Mouse (Mus musculus) limb, embryonic 10.5 days (tissue): ENCODE data around the gene Ngfr. TPM values are rescaled to one million over a fixed set of nuclear protein-coding genes. Genes with fewer than 3 reads are reported as not detected.

Experiments used
- DNase-seq: peaks from one replicate; pipeline ENCODE4 v3.0.0-alpha.2; 2017; ENCODE audit warnings: low spot score
- H3K27ac ChIP-seq: fragments of 300-500 bp; sonication (generic); 2 replicates; pipeline ENCODE4 v1.5.1; 2016; ENCODE audit warnings: mild to moderate bottlenecking
- H3K27me3 ChIP-seq: fragments of 300-500 bp; sonication (generic); 2 replicates; pipeline ENCODE4 v1.6.1; 2016; ENCODE audit warnings: low read depth, mild to moderate bottlenecking; ENCODE audit not compliant: poor library complexity, severe bottlenecking
- H3K36me3 ChIP-seq: fragments of 300-500 bp; sonication (generic); 2 replicates; pipeline ENCODE4 v1.6.1; 2016; ENCODE audit warnings: mild to moderate bottlenecking, moderate library complexity
- H3K4me1 ChIP-seq: fragments of 300-500 bp; sonication (generic); 2 replicates; pipeline ENCODE4 v1.6.1; 2016
- H3K4me3 ChIP-seq: fragments of 300-500 bp; sonication (generic); 2 replicates; pipeline ENCODE4 v1.5.1; 2016; ENCODE audit warnings: mild to moderate bottlenecking, moderate library complexity
- H3K9me3 ChIP-seq: fragments of 300-500 bp; sonication (generic); replicated peaks from 2 replicates; pipeline ENCODE4 v1.6.1; 2016; ENCODE audit warnings: mild to moderate bottlenecking
- WGBS: fragments of 180-500 bp; shearing (Covaris S2); methylation state at CpG from one replicate; pipeline ENCODE4 v1.1.7; 2016; 5-methylcytosine and 5-hydroxymethylcytosine counted together
- polyA plus RNA-seq: library from polyadenylated mRNA; unstranded; fragments of >200 nt; fragmentation: Nextera tagmentation; extraction: Ambion mirVana; gene quantifications from 2 replicates; pipeline ENCODE4 v1.2.1, GENCODE M21; 2016

Gene Ngfr
- polyA plus RNA-seq, 1 experiment from 2014 or later, result 9.7 TPM

GRCm38 (mm10) chr11:95550301-95551021 is 37.1 kb downstream of the Ngfr start:
- no peak overlapping the region for H3K27ac ChIP-seq
- no peaks in the 10 kb centered on the region for H3K9me3 ChIP-seq
- H3K27me3 ChIP-seq, result no peaks in the 10 kb centered on the region
- H3K4me1 ChIP-seq, result peaks cover 13% of the 10 kb centered on the region
- no peaks in the 10 kb centered on the region for H3K36me3 ChIP-seq
- WGBS, result 91% methylated on average over 12 of the region's 12 CpGs
- H3K4me3 ChIP-seq, result no peak overlapping the region
- no peak for DNase-seq

GRCm38 (mm10) chr11:95546021-95546782 is 41.3 kb downstream of the Ngfr start:
- H3K4me3 ChIP-seq, result no peak overlapping the region
- DNase-seq, result no peak
- H3K4me1 ChIP-seq, result peaks cover 33% of the 10 kb centered on the region
- 70% methylated on average over 10 of the region's 10 CpGs for WGBS
- 0 out of 2 replicates have a peak, but pooled peaks cover 8% of the 10 kb centered on the region for H3K27me3 ChIP-seq
- H3K27ac ChIP-seq, result no peak overlapping the region
- H3K36me3 ChIP-seq, result no peaks in the 10 kb centered on the region
- H3K9me3 ChIP-seq, result no peaks in the 10 kb centered on the region

GRCm38 (mm10) chr11:95544546-95545327 is 42.8 kb downstream of the Ngfr start:
- Histone ChIP-seq H3K36me3 (no peaks in the 10 kb centered on the region), H3K4me1 (peaks cover 48% of the 10 kb centered on the region), H3K9me3 (no peaks in the 10 kb centered on the region), H3K4me3 (no peak overlapping the region), H3K27ac (no peak overlapping the region; the same call in 1 of the 2 replicates), H3K27me3 (peaks cover 17% of the 10 kb centered on the region; the same call in 1 of the 2 replicates)
- WGBS, result 93% methylated on average over 8 of the region's 8 CpGs
- no peak for DNase-seq

GRCm38 (mm10) chr11:95540637-95541385 is 46.7 kb downstream of the Ngfr start:
- Histone ChIP-seq H3K27ac (peak overlapping the region; percentile 53), H3K4me1 (peaks cover 63% of the 10 kb centered on the region), H3K4me3 (peak overlapping the region; percentile 6; the same call in 1 of the 2 replicates), H3K9me3 (no peaks in the 10 kb centered on the region), H3K36me3 (no peaks in the 10 kb centered on the region), H3K27me3 (peaks cover 20% of the 10 kb centered on the region; the same call in 1 of the 2 replicates)
- whole genome bisulfite sequencing, result 35% methylated on average over 18 of the region's 18 CpGs
- no peak for DNase-seq

DNA sequence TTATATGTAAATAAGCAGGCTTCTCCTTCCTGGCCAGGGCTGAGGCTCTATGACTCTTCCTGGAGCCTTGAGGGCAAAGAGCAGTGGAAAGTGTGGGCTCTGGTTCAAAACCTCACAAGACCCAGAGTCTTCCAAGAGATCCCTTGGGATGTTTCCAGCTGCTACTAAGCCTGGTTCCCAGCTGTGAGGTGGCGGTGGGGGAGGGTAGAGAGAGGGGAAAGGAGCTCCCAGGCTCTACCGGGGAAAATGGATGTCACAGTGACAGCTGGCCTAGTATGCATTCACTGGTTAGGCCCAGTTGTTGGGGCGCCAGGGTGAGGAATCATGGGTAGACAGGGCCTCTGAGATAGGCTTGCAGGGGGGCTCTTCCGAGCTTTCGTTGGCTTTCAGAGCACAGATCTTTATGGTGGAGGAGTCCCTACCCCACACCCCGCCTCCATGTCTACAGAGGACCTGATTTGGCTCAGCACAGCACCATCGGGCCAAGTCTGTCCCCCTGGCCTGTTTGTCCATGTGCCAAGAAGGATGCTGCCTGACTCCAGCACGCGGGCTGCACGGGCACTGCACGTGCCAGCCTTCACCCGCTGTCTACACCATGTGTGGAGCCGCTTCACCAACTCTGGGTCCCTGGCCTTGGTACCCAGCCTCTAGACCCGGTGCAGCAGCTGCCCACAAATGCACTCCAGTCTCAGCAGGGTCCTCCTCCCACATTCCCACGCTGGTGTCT is 49.0 kb downstream of the Ngfr start:
- Histone ChIP-seq H3K4me3 (no peak overlapping the region), H3K36me3 (no peaks in the 10 kb centered on the region), H3K27me3 (peaks cover 18% of the 10 kb centered on the region; the same call in 1 of the 2 replicates), H3K27ac (peak overlapping the region; percentile 50; the same call in 1 of the 2 replicates), H3K4me1 (peaks cover 63% of the 10 kb centered on the region), H3K9me3 (no peaks in the 10 kb centered on the region)
- no peak for DNase-seq
- 78% methylated on average over 15 of the region's 15 CpGs for whole genome bisulfite sequencing

GRCm38 (mm10) chr11:95533484-95534160 is 53.9 kb downstream of the Ngfr start:
- Histone ChIP-seq H3K4me1 (peaks cover 22% of the 10 kb centered on the region), H3K36me3 (no peaks in the 10 kb centered on the region), H3K27me3 (peaks cover 16% of the 10 kb centered on the region; the same call in 1 of the 2 replicates), H3K9me3 (no peaks in the 10 kb centered on the region), H3K4me3 (peak overlapping the region; percentile 18; the same call in 1 of the 2 replicates), H3K27ac (0 out of 2 replicates have a peak overlapping the region, but pooled peaks have one; percentile 22)
- 25% methylated on average over 24 of the region's 24 CpGs for WGBS
- peak; percentile 99 for DNase-seq

GRCm38 (mm10) chr11:95532353-95533072 is 55.0 kb downstream of the Ngfr start:
- Histone ChIP-seq H3K36me3 (no peaks in the 10 kb centered on the region), H3K4me1 (peaks cover 17% of the 10 kb centered on the region), H3K4me3 (no peak overlapping the region), H3K27ac (no peak overlapping the region), H3K27me3 (peaks cover 16% of the 10 kb centered on the region; the same call in 1 of the 2 replicates), H3K9me3 (no peaks in the 10 kb centered on the region)
- WGBS, result 76% methylated on average over 13 of the region's 13 CpGs
- no peak for DNase-seq

DNA sequence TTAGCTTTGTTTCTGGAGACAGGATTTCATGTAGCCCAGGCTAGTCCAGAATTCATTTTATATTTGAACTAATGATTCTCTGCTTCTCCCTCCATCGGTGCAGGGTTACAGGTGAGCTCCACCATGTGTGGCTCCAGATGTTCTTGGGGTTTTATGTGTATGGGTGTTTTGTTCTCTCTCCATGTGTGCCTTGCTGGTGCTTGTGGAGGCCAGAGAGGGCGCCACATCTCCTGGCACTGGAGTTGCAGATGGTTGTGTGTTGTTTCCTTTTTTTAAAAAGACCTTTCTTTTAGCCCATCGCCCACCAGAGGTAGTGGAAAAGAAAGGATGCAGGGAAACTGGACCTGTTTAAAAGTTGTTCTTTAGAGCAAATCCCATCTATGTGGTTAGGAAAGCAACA is 59.3 kb downstream of the Ngfr start:
- Histone ChIP-seq H3K27me3 (0 out of 2 replicates have a peak, but pooled peaks cover 9% of the 10 kb centered on the region), H3K9me3 (no peaks in the 10 kb centered on the region), H3K4me3 (no peak overlapping the region), H3K4me1 (peaks cover 7% of the 10 kb centered on the region; the same call in 1 of the 2 replicates), H3K36me3 (no peaks in the 10 kb centered on the region), H3K27ac (no peak overlapping the region)
- WGBS, result 87% methylated on average over 3 of the region's 3 CpGs
- no peak for DNase-seq

DNA sequence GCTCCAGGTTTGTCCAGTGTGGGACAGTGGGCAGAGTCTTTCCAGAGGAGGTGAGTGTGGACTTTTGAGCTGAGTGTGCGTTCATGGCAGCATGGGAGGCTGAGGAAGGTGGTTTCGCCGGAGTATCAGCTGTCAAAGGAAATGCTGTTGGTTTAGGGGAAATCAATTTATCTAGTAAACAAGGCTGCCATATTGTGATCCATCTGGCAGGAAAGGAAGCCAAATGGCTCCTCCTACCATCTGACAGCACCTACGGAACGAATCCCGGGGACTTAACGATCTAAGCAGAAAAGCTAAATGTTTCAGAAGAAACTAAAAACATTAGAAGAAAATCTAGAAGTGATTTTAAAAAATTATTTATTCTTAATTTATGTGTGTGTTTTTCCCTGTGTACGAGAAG is 60.2 kb downstream of the Ngfr start:
- no peak for DNase-seq
- Histone ChIP-seq H3K36me3 (no peaks in the 10 kb centered on the region), H3K4me3 (no peak overlapping the region), H3K27ac (no peak overlapping the region), H3K27me3 (peaks cover 10% of the 10 kb centered on the region), H3K4me1 (peaks cover 7% of the 10 kb centered on the region), H3K9me3 (no peaks in the 10 kb centered on the region)
- 92% methylated on average over 8 of the region's 8 CpGs for WGBS

DNA sequence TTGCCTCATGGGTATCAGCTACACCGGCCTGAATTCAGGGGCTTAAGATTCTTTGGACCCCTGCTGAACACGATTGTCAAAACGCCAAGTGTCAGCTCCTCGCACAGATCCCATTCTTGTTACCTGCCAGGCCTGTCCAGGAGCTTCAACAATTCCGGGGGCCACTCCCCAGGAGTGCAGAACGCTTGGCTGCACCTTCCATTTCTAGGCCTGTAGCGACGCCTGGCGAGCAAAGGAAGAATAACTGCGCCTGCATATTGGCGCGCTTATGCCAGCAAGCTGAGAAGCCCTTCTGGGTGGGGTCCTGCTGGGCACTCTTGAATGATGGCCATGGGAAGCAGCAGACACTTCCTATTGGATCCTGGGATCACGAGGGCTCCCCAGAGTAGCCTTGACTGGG is 66.0 kb downstream of the Ngfr start:
- H3K4me1 ChIP-seq, result peaks cover 50% of the 10 kb centered on the region
- H3K27ac ChIP-seq, result no peak overlapping the region

More for the DNA sequence above, 66.0 kb downstream of the Ngfr start:
- 1% methylated on average over 13 of the region's 13 CpGs for WGBS
- peak overlapping the region; percentile 28; the same call in 1 of the 2 replicates for H3K4me3 ChIP-seq
- H3K27me3 ChIP-seq, result peaks cover 26% of the 10 kb centered on the region
- H3K9me3 ChIP-seq, result no peaks in the 10 kb centered on the region
- peak; percentile 84 for DNase-seq
- no peaks in the 10 kb centered on the region for H3K36me3 ChIP-seq
